Mouse (Mus musculus) erythroblast, embryonic 14.5 days (primary cell): ENCODE results near the gene Dkkl1. TPM values are rescaled to one million over a fixed set of nuclear protein-coding genes. Genes with fewer than 3 reads are reported as not detected.
"Not testable (repeated sequence)": the region's sequence is repeated elsewhere in the genome, so short reads cannot be mapped to it uniquely, and the experiment has no call there.

Experiments
- H3K27me3 ChIP-seq: 2 replicates; pipeline ENCODE4 v1.6.1; 2012; ENCODE audit warnings: inconsistent platforms; ENCODE audit not compliant: control insufficient read depth
- H3K36me3 ChIP-seq: 2 replicates; pipeline ENCODE4 v1.6.1; 2012; ENCODE audit warnings: mild to moderate bottlenecking, inconsistent platforms; ENCODE audit not compliant: control insufficient read depth
- H3K4me1 ChIP-seq: 2 replicates; pipeline ENCODE4 v1.6.1; 2012; ENCODE audit warnings: inconsistent platforms; ENCODE audit not compliant: control insufficient read depth
- H3K4me3 ChIP-seq: replicated peaks from 2 replicates; pipeline ENCODE3; 2012; ENCODE audit warnings: moderate library complexity, mild to moderate bottlenecking, inconsistent platforms
- H3K9me3 ChIP-seq: 2 replicates; pipeline ENCODE4 v1.6.1; 2012; ENCODE audit warnings: low read length, inconsistent platforms, mixed read lengths; ENCODE audit not compliant: control insufficient read depth
- GATA1 ChIP-seq: IDR thresholded peaks from 2 replicates; pipeline ENCODE4 v1.6.1; 2012; ENCODE audit warnings: low read length, inconsistent platforms, mixed read lengths
- TAL1 ChIP-seq: IDR thresholded peaks from 3 replicates; pipeline ENCODE4 v1.6.1; 2012; ENCODE audit warnings: low read length, inconsistent platforms, mixed read lengths
- polyA plus RNA-seq: library from polyadenylated mRNA; stranded (reverse); fragments of >175 nt; gene quantifications from 2 replicates; pipeline ENCODE4 v1.2.3, GENCODE M21; 2012

Gene Dkkl1
- polyA plus RNA-seq, 1 experiment: 0.55 TPM

GRCm38 (mm10) chr7:45175929-45176328 lies 36.0 kb downstream of the Dkkl1 start:
- Histone ChIP-seq H3K36me3 (no peaks in the 10 kb centered on the region), H3K27me3 (peaks cover 87% of the 10 kb centered on the region), H3K4me1 (peaks cover 9% of the 10 kb centered on the region), H3K4me3 (no peak overlapping the region), H3K9me3 (peaks cover 17% of the 10 kb centered on the region)
- TF ChIP-seq TAL1: no peak
- TF ChIP-seq GATA1: no peak

GRCm38 (mm10) chr7:45175398-45175797 lies 36.5 kb downstream of the Dkkl1 start:
- no peak for TF ChIP-seq TAL1
- TF ChIP-seq GATA1: no peak
- no peaks in the 10 kb centered on the region for H3K36me3 ChIP-seq
- peaks cover 9% of the 10 kb centered on the region for H3K4me1 ChIP-seq
- H3K27me3 ChIP-seq: peaks cover 85% of the 10 kb centered on the region
- no peak overlapping the region for H3K4me3 ChIP-seq
- peaks cover 21% of the 10 kb centered on the region for H3K9me3 ChIP-seq

DNA sequence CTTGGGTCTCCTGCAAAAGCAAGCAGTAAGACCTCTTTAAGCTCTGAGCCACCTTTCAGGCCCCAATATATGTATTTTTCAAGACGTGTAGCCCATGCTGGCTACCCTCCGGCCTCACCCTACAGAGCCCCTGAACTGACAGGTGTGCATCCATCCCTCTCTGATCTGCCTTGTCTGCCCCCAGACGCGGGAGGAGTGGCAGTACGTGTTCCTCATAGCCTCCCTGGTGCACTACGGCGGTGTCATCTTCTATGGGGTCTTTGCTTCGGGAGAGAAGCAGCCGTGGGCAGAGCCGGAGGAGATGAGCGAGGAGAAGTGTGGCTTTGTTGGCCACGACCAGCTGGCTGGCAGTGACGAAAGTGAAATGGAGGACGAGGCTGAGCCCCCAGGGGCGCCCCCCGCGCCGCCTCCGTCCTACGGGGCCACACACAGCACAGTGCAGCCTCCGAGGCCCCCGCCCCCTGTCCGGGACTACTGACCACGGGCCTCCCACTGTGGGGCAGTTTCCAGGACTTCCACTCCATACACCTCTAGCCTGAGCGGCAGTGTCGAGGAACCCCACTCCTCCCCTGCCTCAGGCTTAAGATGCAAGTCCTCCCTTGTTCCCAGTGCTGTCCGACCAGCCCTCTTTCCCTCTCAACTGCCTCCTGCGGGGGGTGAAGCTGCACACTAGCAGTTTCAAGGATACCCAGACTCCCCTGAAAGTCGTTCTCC lies 37.2 kb downstream of the Dkkl1 start:
- no peaks in the 10 kb centered on the region for H3K36me3 ChIP-seq
- peaks cover 28% of the 10 kb centered on the region for H3K9me3 ChIP-seq
- no peak overlapping the region for H3K4me3 ChIP-seq
- peaks cover 85% of the 10 kb centered on the region for H3K27me3 ChIP-seq
- peaks cover 9% of the 10 kb centered on the region for H3K4me1 ChIP-seq
- TF ChIP-seq TAL1 (no peak), GATA1 (no peak)

GRCm38 (mm10) chr7:45173772-45174171 lies 38.2 kb downstream of the Dkkl1 start:
- not testable (repeated sequence) for H3K36me3 ChIP-seq, H3K4me3 ChIP-seq, H3K4me1 ChIP-seq
- Histone ChIP-seq H3K27me3 (peaks cover 85% of the 10 kb centered on the region), H3K9me3 (peaks cover 37% of the 10 kb centered on the region)

DNA sequence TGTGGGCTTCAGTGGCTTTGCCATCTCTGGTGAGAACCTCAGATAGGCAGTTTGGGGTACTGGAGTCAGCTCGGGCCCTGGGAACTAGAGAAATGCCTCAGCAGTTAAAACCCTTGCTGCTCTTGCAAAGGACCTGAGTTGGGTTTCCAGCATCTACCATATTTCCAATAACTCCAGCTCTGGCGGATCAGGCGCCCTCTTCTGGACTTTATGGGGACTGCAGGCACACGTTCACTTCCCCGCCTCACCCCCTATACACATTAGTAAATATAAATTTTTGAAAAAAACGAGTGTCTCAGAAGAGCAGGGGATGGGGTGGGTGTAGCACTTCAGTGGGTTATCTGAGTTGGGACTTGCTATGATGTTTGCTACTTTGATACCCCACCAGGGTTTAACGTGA lies 39.0 kb downstream of the Dkkl1 start:
- TF ChIP-seq GATA1: no peak
- TF ChIP-seq TAL1: no peak
- Histone ChIP-seq H3K27me3 (peaks cover 85% of the 10 kb centered on the region), H3K4me1 (peaks cover 6% of the 10 kb centered on the region), H3K4me3 (no peak overlapping the region), H3K36me3 (no peaks in the 10 kb centered on the region), H3K9me3 (peaks cover 45% of the 10 kb centered on the region)

- peaks cover 85% of the 10 kb centered on the region for H3K27me3 ChIP-seq
- no peaks in the 10 kb centered on the region for H3K36me3 ChIP-seq
- H3K4me3 ChIP-seq: no peak overlapping the region
- H3K4me1 ChIP-seq: peaks cover 6% of the 10 kb centered on the region
- H3K9me3 ChIP-seq: peaks cover 49% of the 10 kb centered on the region
- TF ChIP-seq GATA1 (no peak), TAL1 (no peak)
These were observed 42.5 kb downstream of the Dkkl1 start for GRCm38 (mm10) chr7:45169495-45169894.

- Histone ChIP-seq H3K36me3 (no peaks in the 10 kb centered on the region), H3K9me3 (peaks cover 51% of the 10 kb centered on the region), H3K27me3 (peaks cover 86% of the 10 kb centered on the region)
These were observed 43.3 kb downstream of the Dkkl1 start for GRCm38 (mm10) chr7:45168656-45169055.

DNA sequence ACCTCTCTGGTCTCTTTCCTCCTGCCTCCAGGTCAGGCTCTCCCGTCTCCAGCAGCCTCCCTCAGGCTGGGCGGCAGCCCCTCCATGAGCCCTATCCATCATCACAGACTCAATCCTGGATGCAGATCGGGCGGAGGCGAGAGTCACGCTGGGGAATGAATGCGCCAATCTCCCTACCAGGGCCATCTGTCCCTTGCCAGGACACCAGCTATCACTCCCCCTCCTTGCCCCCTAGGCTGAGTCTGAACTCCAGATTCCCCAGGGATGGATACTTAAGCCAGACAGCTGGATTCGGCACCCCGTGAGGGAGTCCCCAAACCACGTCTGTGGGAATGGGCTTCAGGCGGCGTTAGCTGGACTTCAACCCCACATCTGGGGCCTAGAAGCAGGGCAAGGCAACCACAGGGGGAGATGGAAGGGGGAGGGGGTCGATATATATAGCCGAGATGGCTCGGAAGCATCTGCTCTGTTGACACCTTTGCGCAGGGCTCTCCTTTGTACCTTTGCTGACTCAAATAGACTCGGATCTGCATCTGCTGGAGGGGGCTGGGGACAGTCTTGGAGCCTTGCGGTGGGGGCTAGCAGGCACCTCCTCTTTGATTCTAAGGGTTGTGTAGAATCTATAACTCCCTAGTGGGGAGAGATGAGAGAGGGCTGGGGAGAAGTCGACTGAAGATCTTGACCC lies 44.0 kb downstream of the Dkkl1 start:
- Histone ChIP-seq H3K4me3 (no peak overlapping the region), H3K36me3 (no peaks in the 10 kb centered on the region), H3K9me3 (peaks cover 51% of the 10 kb centered on the region), H3K27me3 (peaks cover 89% of the 10 kb centered on the region), H3K4me1 (peaks cover 14% of the 10 kb centered on the region)
- TF ChIP-seq TAL1 (no peak), GATA1 (no peak)

More at GRCm38 (mm10) chr7:45168656-45169055, 43.3 kb downstream of the Dkkl1 start:
- peaks cover 12% of the 10 kb centered on the region for H3K4me1 ChIP-seq
- no peak overlapping the region for H3K4me3 ChIP-seq
- TF ChIP-seq GATA1: no peak
- TF ChIP-seq TAL1: no peak

DNA sequence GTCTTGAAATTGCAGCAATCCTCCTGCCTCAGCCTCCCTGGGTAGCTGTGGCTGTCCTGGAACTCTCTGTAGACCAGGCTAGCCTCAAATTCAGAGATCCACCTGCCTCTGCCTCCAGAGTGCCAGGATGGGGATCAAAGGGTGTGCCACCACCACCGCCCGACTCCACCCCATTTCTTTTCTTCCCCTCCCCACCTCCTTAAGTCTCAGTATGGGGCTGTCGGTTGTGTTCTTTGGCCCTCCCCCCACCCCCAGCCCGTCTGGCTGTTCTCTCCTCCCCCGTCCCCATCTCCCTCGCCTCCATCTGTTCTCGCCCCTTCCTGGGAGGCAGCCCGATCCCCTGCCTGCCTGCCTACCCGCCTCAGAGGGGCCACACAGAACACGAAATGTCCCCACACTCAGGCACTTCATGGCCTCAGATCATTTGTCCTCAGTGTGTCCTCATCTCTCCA lies 45.0 kb downstream of the Dkkl1 start:
- Histone ChIP-seq H3K9me3 (peaks cover 43% of the 10 kb centered on the region), H3K27me3 (peaks cover 94% of the 10 kb centered on the region), H3K4me1 (peaks cover 17% of the 10 kb centered on the region), H3K36me3 (no peaks in the 10 kb centered on the region), H3K4me3 (no peak overlapping the region)
- no peak for TF ChIP-seq TAL1
- TF ChIP-seq GATA1: no peak

GRCm38 (mm10) chr7:45165701-45166100 lies 46.2 kb downstream of the Dkkl1 start:
- TF ChIP-seq TAL1 (no peak), GATA1 (no peak)
- Histone ChIP-seq H3K4me3 (no peak overlapping the region), H3K9me3 (peaks cover 37% of the 10 kb centered on the region), H3K27me3 (peaks cover 88% of the 10 kb centered on the region), H3K36me3 (peaks cover 4% of the 10 kb centered on the region), H3K4me1 (peaks cover 21% of the 10 kb centered on the region)
